ENCODE assay signal across 11 mouse cellular contexts in genomic region chr9:50038231-50038630, GRCm38 (mm10).
DNase-seq lines count a peak whose midpoint lies in the region; ATAC-seq and TF ChIP-seq lines count a peak whose summit lies in the region.
"Had no signal": no experiment of that assay in that cellular context is flagged by ENCODE, and none has a peak within 500 bp of the region (broad histone marks: within the 10 kb centered on the region; RNA-seq: fewer than 3 reads in every experiment).

No protein-coding gene starts in this region.

- H3K36me3 ChIP-seq in intestine, embryonic 16.5 days (ENCODE audit: control insufficient read depth, insufficient read depth, low read length) = no peaks in the 10 kb centered on the region
- H3K36me3 ChIP-seq: embryonic facial prominence, embryonic 12.5 days had no signal

- no peak overlapping the region for H3K9ac ChIP-seq in intestine, embryonic 16.5 days (ENCODE audit: low read depth, low read length)
- H3K9ac ChIP-seq: embryonic facial prominence, embryonic 12.5 days had no signal

- DNase-seq in cerebellum, postnatal 14 days = peak; percentile 66 to 74
- DNase-seq in cerebellum, adult 8-10 months = no peak
- peak; percentile 50 for DNase-seq in left cerebral cortex, postnatal 4 days
- no peak for DNase-seq in left cerebral cortex, postnatal 36 days (ENCODE audit: low spot score in 2 of 2)
- DNase-seq in brain, embryonic 14.5 days (ENCODE audit: low read depth) = peak; percentile 62
- DNase-seq in urinary bladder, adult 2 months (ENCODE audit: low spot score) = no peak
- DNase-seq: heart, adult 2 months; right cerebral cortex, adult 18-20 months had no signal

- WGBS in intestine, embryonic 16.5 days = 37% methylated on average over 11 of the region's 11 CpGs

- TF ChIP-seq POLR2A in brain, embryonic 14.5 days (IDR thresholded peaks at IDR 0.05; ENCODE audit: borderline replicate concordance, extremely low read depth, insufficient read depth, insufficient read length, poor library complexity, severe bottlenecking) = no peak

- H3K4me2 ChIP-seq in intestine, embryonic 16.5 days (ENCODE audit: low read depth, low read length) = no peak overlapping the region
- H3K4me2 ChIP-seq: embryonic facial prominence, embryonic 12.5 days had no signal

- peak overlapping the region; percentile 33 for H3K27ac ChIP-seq in intestine, embryonic 16.5 days (ENCODE audit: low read length)
- H3K27ac ChIP-seq: embryonic facial prominence, embryonic 12.5 days; heart, adult 2 months had no signal

- ATAC-seq in intestine, embryonic 16.5 days = peak; percentile 52; the same call in 1 of the 2 replicates
- ATAC-seq in erythroblast, adult 5-6 weeks (replicated peaks; ENCODE audit: low FRiP score, poor library complexity, severe bottlenecking) = no peak

- H3K4me1 ChIP-seq in intestine, embryonic 16.5 days (ENCODE audit: control insufficient read depth, insufficient read depth, low read length) = no peaks in the 10 kb centered on the region

- no peak for TF ChIP-seq CTCF in brain, embryonic 14.5 days (IDR thresholded peaks at IDR 0.05; ENCODE audit: borderline replicate concordance, extremely low read depth, insufficient read depth, insufficient read length)

- intact Hi-C loops in left cerebral cortex, postnatal 4 days (cut with DNase I) = no loop called here
- intact Hi-C loops in left cerebral cortex, postnatal 36 days (cut with DNase I) = no loop called here

- H3K9me3 ChIP-seq in intestine, embryonic 16.5 days (ENCODE audit: control insufficient read depth, low read length) = no peaks in the 10 kb centered on the region
- H3K9me3 ChIP-seq: embryonic facial prominence, embryonic 12.5 days had no signal

- H3K27me3 ChIP-seq in intestine, embryonic 16.5 days (replicated peaks; ENCODE audit: control insufficient read depth, insufficient read depth, low read length) = no peaks in the 10 kb centered on the region

- H3K4me3 ChIP-seq in intestine, embryonic 16.5 days (ENCODE audit: low read length) = no peak overlapping the region
- H3K4me3 ChIP-seq: embryonic facial prominence, embryonic 12.5 days; heart, adult 2 months had no signal

Comparison
In these comparisons a context has a peak if more than half of its experiments do, and no peak if none do; other contexts are left out.
1. DNase-seq: peak in cerebellum, postnatal 14 days (2 of 2), left cerebral cortex, postnatal 4 days (single experiment) and brain, embryonic 14.5 days (single experiment); none in cerebellum, adult 8-10 months (single experiment), left cerebral cortex, postnatal 36 days (0 of 2) and urinary bladder, adult 2 months (single experiment).